Mouse (Mus musculus) intestine, embryonic 14.5 days (tissue): ENCODE data around the gene Prkaca. TPM values are rescaled to one million over a fixed set of nuclear protein-coding genes. Genes with fewer than 3 reads are reported as not detected.
"Not testable (repeated sequence)": the region's sequence is repeated elsewhere in the genome, so short reads cannot be mapped to it uniquely, and the experiment has no call there.

Experiments used
- ATAC-seq: fragments of 200-750 bp; cut with Nextera tagmentation; replicated peaks from 2 replicates; pipeline ENCODE4 v1.8.0; 2017; ENCODE audit warnings: low read depth, moderate number of reproducible peaks, moderate TSS enrichment, moderate library complexity; ENCODE audit not compliant: low FRiP score, low TSS enrichment
- DNase-seq: peaks from one replicate; pipeline ENCODE4 v3.0.0-alpha.2; 2018; ENCODE audit warnings: low spot score
- H3K27ac ChIP-seq: fragments of 300-500 bp; sonication (generic); 2 replicates; pipeline ENCODE4 v1.5.1; 2014; ENCODE audit warnings: low read depth, mild to moderate bottlenecking, control low read depth
- H3K27me3 ChIP-seq: fragments of 300-500 bp; sonication (generic); replicated peaks from 2 replicates; pipeline ENCODE4 v1.6.1; 2014; ENCODE audit warnings: low read length, control low read depth; ENCODE audit not compliant: control insufficient read depth, insufficient read depth
- H3K36me3 ChIP-seq: fragments of 300-500 bp; sonication (generic); 2 replicates; pipeline ENCODE4 v1.6.1; 2014; ENCODE audit warnings: low read length, control low read depth; ENCODE audit not compliant: control insufficient read depth, insufficient read depth
- H3K4me1 ChIP-seq: fragments of 300-500 bp; sonication (generic); replicated peaks from 2 replicates; pipeline ENCODE4 v1.6.1; 2014; ENCODE audit warnings: low read length, control low read depth, mixed read lengths; ENCODE audit not compliant: control insufficient read depth, insufficient read depth
- H3K4me2 ChIP-seq: fragments of 300-500 bp; sonication (generic); 2 replicates; pipeline ENCODE4 v1.6.1; 2014; ENCODE audit warnings: low read length
- H3K4me3 ChIP-seq: fragments of 300-500 bp; sonication (generic); 2 replicates; pipeline ENCODE4 v1.5.1; 2014; ENCODE audit warnings: low read depth, low read length, control low read depth, mixed read lengths
- H3K9ac ChIP-seq: fragments of 300-500 bp; sonication (generic); 2 replicates; pipeline ENCODE4 v1.6.1; 2014; ENCODE audit warnings: mild to moderate bottlenecking, low read length
- H3K9me3 ChIP-seq: fragments of 300-500 bp; sonication (generic); 2 replicates; pipeline ENCODE4 v1.6.1; 2016; ENCODE audit warnings: low read length, control low read depth; ENCODE audit not compliant: control insufficient read depth
- WGBS: fragments of 180-500 bp; shearing (Covaris S2); extraction: QIAGEN DNeasy Blood & Tissue Kit; methylation state at CpG from one replicate; pipeline ENCODE4 v1.1.7; 2014; 5-methylcytosine and 5-hydroxymethylcytosine counted together
- polyA plus RNA-seq: library from polyadenylated mRNA; unstranded; fragments of >200 nt; fragmentation: Nextera tagmentation; extraction: Ambion mirVana; gene quantifications from 2 replicates; pipeline ENCODE4 v1.2.1, GENCODE M21; 2014

The Prkaca gene
- polyA plus RNA-seq, 1 experiment from 2014 or later, result 105 TPM

- H3K4me1 ChIP-seq, result peaks cover 23% of the 10 kb centered on the region
- H3K36me3 ChIP-seq, result peaks cover 48% of the 10 kb centered on the region
- ATAC-seq, result no peak
- no peak for DNase-seq
- no peaks in the 10 kb centered on the region for H3K27me3 ChIP-seq
- no peaks in the 10 kb centered on the region for H3K9me3 ChIP-seq
- H3K4me3 ChIP-seq, result no peak overlapping the region
- WGBS, result 69% methylated on average over 9 of the region's 9 CpGs
- no peak overlapping the region for H3K27ac ChIP-seq
- H3K4me2 ChIP-seq, result no peak overlapping the region
- no peak overlapping the region for H3K9ac ChIP-seq
Observed at GRCm38 (mm10) chr8:83978200-83978599, 5.4 kb downstream of the Prkaca start.

GRCm38 (mm10) chr8:83980250-83980649, 7.5 kb downstream of the Prkaca start:
- Histone ChIP-seq H3K9ac (no peak overlapping the region), H3K4me2 (no peak overlapping the region), H3K36me3 (peaks cover 66% of the 10 kb centered on the region), H3K4me1 (peaks cover 13% of the 10 kb centered on the region), H3K4me3 (no peak overlapping the region), H3K9me3 (no peaks in the 10 kb centered on the region), H3K27me3 (no peaks in the 10 kb centered on the region), H3K27ac (no peak overlapping the region)
- no peak for DNase-seq
- WGBS, result 85% methylated on average over 1 of the region's 1 CpGs
- ATAC-seq, result no peak

GRCm38 (mm10) chr8:83980845-83981244, 8.1 kb downstream of the Prkaca start:
- H3K4me3 ChIP-seq, result no peak overlapping the region
- H3K4me1 ChIP-seq, result peaks cover 13% of the 10 kb centered on the region
- peaks cover 72% of the 10 kb centered on the region for H3K36me3 ChIP-seq
- H3K27me3 ChIP-seq, result no peaks in the 10 kb centered on the region
- no peak overlapping the region for H3K4me2 ChIP-seq
- no peak overlapping the region for H3K27ac ChIP-seq
- 85% methylated on average over 8 of the region's 8 CpGs for WGBS
- ATAC-seq, result no peak
- DNase-seq, result no peak
- H3K9me3 ChIP-seq, result no peaks in the 10 kb centered on the region
- no peak overlapping the region for H3K9ac ChIP-seq

- DNase-seq (no peak), ATAC-seq (no peak)
- peaks cover 13% of the 10 kb centered on the region for H3K4me1 ChIP-seq
- no peaks in the 10 kb centered on the region for H3K27me3 ChIP-seq
- H3K9ac ChIP-seq, result no peak overlapping the region
- WGBS, result 95% methylated on average over 7 of the region's 7 CpGs
- H3K4me3 ChIP-seq, result no peak overlapping the region
- no peak overlapping the region for H3K27ac ChIP-seq
- H3K36me3 ChIP-seq, result peaks cover 78% of the 10 kb centered on the region
- no peak overlapping the region for H3K4me2 ChIP-seq
- H3K9me3 ChIP-seq, result no peaks in the 10 kb centered on the region
Observed at GRCm38 (mm10) chr8:83981533-83981932, 8.7 kb downstream of the Prkaca start.

GRCm38 (mm10) chr8:83982449-83982848, 9.7 kb downstream of the Prkaca start:
- 80% methylated on average over 4 of the region's 4 CpGs for WGBS
- DNase-seq (no peak), ATAC-seq (no peak)
- Histone ChIP-seq H3K9me3 (no peaks in the 10 kb centered on the region), H3K9ac (no peak overlapping the region), H3K36me3 (peaks cover 87% of the 10 kb centered on the region), H3K27ac (no peak overlapping the region), H3K4me1 (peaks cover 5% of the 10 kb centered on the region), H3K27me3 (no peaks in the 10 kb centered on the region), H3K4me3 (no peak overlapping the region), H3K4me2 (no peak overlapping the region)

GRCm38 (mm10) chr8:83983222-83983621, 10.4 kb downstream of the Prkaca start:
- H3K9me3 ChIP-seq, H3K27ac ChIP-seq, DNase-seq, H3K27me3 ChIP-seq, H3K4me2 ChIP-seq, H3K4me3 ChIP-seq, H3K4me1 ChIP-seq, H3K9ac ChIP-seq, ATAC-seq: not testable (repeated sequence)
- H3K36me3 ChIP-seq, result peaks cover 91% of the 10 kb centered on the region
- 96% methylated on average over 2 of the region's 2 CpGs for WGBS

- Histone ChIP-seq H3K27me3 (no peaks in the 10 kb centered on the region), H3K4me1 (no peaks in the 10 kb centered on the region), H3K4me3 (no peak overlapping the region), H3K9ac (no peak overlapping the region), H3K4me2 (no peak overlapping the region), H3K27ac (no peak overlapping the region), H3K9me3 (no peaks in the 10 kb centered on the region), H3K36me3 (peaks cover 92% of the 10 kb centered on the region)
- DNase-seq (no peak), ATAC-seq (no peak)
- 86% methylated on average over 7 of the region's 7 CpGs for WGBS
Observed at GRCm38 (mm10) chr8:83989243-83989642, 16.4 kb downstream of the Prkaca start.

GRCm38 (mm10) chr8:83990170-83990569, 17.4 kb downstream of the Prkaca start:
- no peak overlapping the region for H3K4me3 ChIP-seq
- H3K9ac ChIP-seq, result no peak overlapping the region
- peaks cover 92% of the 10 kb centered on the region for H3K36me3 ChIP-seq
- no peak overlapping the region for H3K27ac ChIP-seq
- WGBS, result 94% methylated on average over 14 of the region's 14 CpGs
- H3K4me1 ChIP-seq, result no peaks in the 10 kb centered on the region
- ATAC-seq (no peak), DNase-seq (no peak)
- no peak overlapping the region for H3K4me2 ChIP-seq
- H3K9me3 ChIP-seq, result no peaks in the 10 kb centered on the region
- H3K27me3 ChIP-seq, result no peaks in the 10 kb centered on the region

GRCm38 (mm10) chr8:83992488-83992887, 19.7 kb downstream of the Prkaca start:
- no peaks in the 10 kb centered on the region for H3K9me3 ChIP-seq
- no peak for DNase-seq
- no peak overlapping the region for H3K4me3 ChIP-seq
- H3K4me2 ChIP-seq, result no peak overlapping the region
- H3K36me3 ChIP-seq, result peaks cover 71% of the 10 kb centered on the region
- no peak overlapping the region for H3K9ac ChIP-seq
- H3K4me1 ChIP-seq, result peaks cover 5% of the 10 kb centered on the region
- H3K27me3 ChIP-seq, result no peaks in the 10 kb centered on the region
- no peak overlapping the region for H3K27ac ChIP-seq
- WGBS, result 81% methylated on average over 2 of the region's 2 CpGs
- no peak for ATAC-seq
